Mouse (Mus musculus): ENCODE measurements around the gene Olfr1216. TPM values are rescaled to one million over a fixed set of nuclear protein-coding genes. Genes with fewer than 3 reads are reported as not detected.
"Not testable (repeated sequence)": the region's sequence is repeated elsewhere in the genome, so short reads cannot be mapped to it uniquely, and the experiment has no call there.

The Olfr1216 gene
- not detected in 2 replicates for total RNA-seq (2017)

DNA sequence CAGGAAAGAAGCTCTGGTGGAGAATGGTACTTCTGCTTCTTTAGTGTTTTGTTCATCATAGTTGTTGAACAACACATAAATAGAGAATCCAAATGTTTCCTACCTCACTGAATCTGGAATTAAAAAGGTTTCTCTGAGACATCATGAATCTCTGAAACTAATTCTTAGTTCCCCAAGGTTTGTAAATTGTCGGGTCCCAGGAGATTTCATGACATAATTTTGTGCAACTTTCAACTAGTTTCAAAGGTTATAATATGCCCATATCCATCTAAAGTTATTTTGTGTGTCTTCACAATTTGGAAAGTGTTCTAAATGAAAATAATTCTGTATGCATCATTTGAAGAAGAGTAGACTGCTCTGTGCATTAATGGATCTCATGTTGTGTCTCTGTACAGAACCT is at the start of gene Olfr1216:
Gene Olfr1216 (minus strand): TSS at position 101 of the 400 bp plus-strand sequence.
- ATAC-seq (replicated peaks in 1 of 2; ENCODE audit: insufficient read depth in 1 of 2, low FRiP score in 2 of 2, low TSS enrichment in 1 of 2, low read depth in 1 of 2, poor library complexity in 2 of 2, severe bottlenecking in 2 of 2), result no peak

DNA sequence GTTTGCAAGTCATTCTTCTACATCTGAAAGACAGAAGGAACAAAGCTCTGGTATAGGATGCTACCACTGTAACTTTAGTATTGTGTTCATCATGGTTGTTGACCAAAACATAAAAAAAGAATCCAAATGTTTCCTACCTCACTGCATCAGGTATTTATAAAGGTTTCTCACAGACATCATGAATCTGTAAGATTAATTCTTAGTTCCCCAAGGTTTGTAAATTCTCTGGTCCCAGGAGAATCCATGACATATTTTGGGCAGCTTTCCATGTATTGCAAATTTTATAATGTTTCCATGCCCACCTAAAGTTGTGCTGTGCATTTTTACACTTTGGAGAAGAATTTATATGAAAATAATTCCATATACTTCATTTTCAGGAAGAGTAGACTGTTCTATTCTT is 42.9 kb upstream of the Olfr1216 start, which contains the start of gene Olfr1218:
Gene Olfr1218 (minus strand): TSS at position 101 of the 400 bp plus-strand sequence.
- no peak for ATAC-seq (replicated peaks in 1 of 2; ENCODE audit: insufficient read depth in 1 of 2, low FRiP score in 2 of 2, low TSS enrichment in 1 of 2, low read depth in 1 of 2, poor library complexity in 2 of 2, severe bottlenecking in 2 of 2)

DNA sequence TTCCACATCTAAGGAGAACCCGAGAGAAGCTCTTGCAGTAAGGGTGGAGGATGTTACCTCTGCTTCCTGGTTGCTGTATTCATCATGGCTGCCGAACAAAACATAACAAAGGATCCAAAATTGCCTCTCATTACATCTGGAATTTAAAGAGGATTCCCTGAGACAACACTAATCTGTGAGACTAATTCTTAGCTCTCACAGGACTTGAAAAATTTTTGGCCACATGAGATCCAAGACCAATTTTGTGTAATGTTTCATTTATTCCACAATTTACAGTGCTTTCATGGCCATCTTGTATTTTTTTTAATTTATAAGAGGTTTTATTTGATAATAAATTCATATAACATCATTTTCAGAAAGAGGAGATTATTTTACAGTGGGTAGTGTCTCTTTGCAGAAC is 13.8 kb upstream of the Olfr1216 start, which contains the start of gene Olfr1217:
Gene Olfr1217 (minus strand): TSS at position 101 of the 400 bp plus-strand sequence.
- ATAC-seq (replicated peaks in 1 of 2; ENCODE audit: insufficient read depth in 1 of 2, low FRiP score in 2 of 2, low TSS enrichment in 1 of 2, low read depth in 1 of 2, poor library complexity in 2 of 2, severe bottlenecking in 2 of 2), result no peak

DNA sequence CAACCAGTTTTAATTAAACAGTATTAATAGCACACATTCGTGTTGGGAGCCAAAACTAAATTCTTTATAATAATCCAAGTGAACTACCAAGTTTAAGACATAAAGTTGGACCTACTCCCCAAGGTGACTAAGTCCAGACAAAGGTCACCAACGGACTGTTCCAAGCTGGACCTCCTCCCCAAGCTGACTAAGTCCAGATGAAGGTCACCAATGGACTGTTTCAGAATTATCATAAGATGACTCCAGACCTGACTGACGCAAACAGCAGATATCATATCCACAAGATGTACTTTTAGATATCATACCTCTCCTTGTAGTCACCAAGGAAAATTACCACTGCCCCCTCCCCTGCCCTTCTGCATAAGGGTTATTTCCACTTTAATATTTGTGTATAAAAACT is 3.3 kb upstream of the Olfr1216 start:
- ATAC-seq (replicated peaks in 1 of 2; ENCODE audit: insufficient read depth in 1 of 2, low FRiP score in 2 of 2, low TSS enrichment in 1 of 2, low read depth in 1 of 2, poor library complexity in 2 of 2, severe bottlenecking in 2 of 2), result not testable (repeated sequence)

DNA sequence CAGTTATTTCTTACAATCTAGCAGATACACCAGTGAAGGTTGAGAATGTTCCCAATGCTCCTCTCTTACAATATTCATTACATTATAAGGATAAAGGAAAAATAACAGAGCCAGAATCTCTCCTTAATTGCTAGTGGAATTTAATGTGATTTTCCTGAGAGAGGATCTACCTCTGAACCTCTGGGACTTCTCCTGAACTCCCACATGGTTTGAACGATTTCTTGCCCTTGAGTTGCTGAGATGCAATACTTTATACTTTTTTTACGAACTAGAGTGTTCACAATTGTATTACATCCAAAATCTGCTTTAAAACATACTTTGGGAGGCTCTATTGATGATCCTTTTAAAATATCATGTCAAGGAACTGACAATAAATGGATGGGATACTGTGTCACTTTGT is 11.3 kb downstream of the Olfr1216 start, which contains the start of gene Olfr1215:
Gene Olfr1215 (minus strand): TSS at position 101 of the 400 bp plus-strand sequence.
- ATAC-seq (replicated peaks in 1 of 2; ENCODE audit: insufficient read depth in 1 of 2, low FRiP score in 2 of 2, low TSS enrichment in 1 of 2, low read depth in 1 of 2, poor library complexity in 2 of 2, severe bottlenecking in 2 of 2), result no peak

DNA sequence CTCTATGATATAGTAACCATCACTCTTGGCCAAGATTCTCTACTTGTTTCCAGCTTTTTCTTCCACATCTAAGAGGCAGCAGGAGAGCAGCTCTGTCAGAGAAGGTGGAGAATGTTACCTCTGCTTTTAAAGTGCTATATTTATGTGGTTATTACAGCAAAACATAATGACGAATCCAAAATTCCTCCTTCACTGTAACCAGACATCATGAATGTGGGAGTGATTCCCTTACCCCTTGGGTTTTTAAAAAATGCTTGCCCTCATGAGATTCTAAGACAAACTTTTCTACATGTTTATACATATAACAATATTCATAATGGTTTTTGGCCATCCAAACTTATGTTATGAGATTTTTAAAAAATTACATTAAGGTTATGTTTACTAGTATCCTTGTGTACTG is 25.6 kb downstream of the Olfr1216 start, which contains the start of gene Olfr1214:
Gene Olfr1214 (minus strand): TSS at position 101 of the 400 bp plus-strand sequence.
- ATAC-seq (replicated peaks in 1 of 2; ENCODE audit: insufficient read depth in 1 of 2, low FRiP score in 2 of 2, low TSS enrichment in 1 of 2, low read depth in 1 of 2, poor library complexity in 2 of 2, severe bottlenecking in 2 of 2), result no peak

DNA sequence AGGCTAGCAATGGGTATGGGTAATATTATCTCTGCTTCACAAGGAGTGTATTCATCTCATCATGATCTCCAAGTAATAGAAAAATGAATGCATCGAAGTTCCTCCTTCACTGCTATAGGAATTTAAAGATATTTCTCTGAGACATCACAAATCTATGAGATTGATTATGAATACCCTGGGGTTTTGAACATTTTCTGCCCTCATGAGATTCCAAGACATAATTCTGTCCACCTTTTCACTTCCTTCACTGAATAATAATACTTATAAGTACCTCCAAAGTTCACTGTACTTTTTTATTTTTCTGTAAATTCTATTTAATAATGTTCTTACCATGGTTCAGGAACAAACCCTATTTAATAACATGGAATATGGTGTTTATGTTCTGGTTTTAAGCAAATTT is 38.0 kb downstream of the Olfr1216 start, which contains the start of gene Gm13762:
Gene Gm13762 (minus strand): TSS at position 101 of the 400 bp plus-strand sequence.
- no peak for ATAC-seq (replicated peaks in 1 of 2; ENCODE audit: insufficient read depth in 1 of 2, low FRiP score in 2 of 2, low TSS enrichment in 1 of 2, low read depth in 1 of 2, poor library complexity in 2 of 2, severe bottlenecking in 2 of 2)

Other genes starting within 250 kb of the Olfr1216 start
- gene Olfr1200, start 247.9 kb downstream of the Olfr1216 start, total RNA-seq (2017), result not detected in 2 replicates
- not detected in 2 replicates for gene Olfr1201, start 225.3 kb downstream of the Olfr1216 start, total RNA-seq (2017)
- gene Olfr1202, start 203.8 kb downstream of the Olfr1216 start, total RNA-seq (2017), result not detected in 2 replicates
- gene Olfr1205, start 188.6 kb downstream of the Olfr1216 start, total RNA-seq (2017), result not detected in 2 replicates
- gene Olfr1204, start 169.0 kb downstream of the Olfr1216 start, total RNA-seq (2017), result not detected in 2 replicates
- gene Olfr1206, start 155.1 kb downstream of the Olfr1216 start, total RNA-seq (2017), result not detected in 2 replicates
- gene Olfr1208, start 116.0 kb downstream of the Olfr1216 start, total RNA-seq (2017), result not detected in 2 replicates
- gene Olfr1209, start 103.2 kb downstream of the Olfr1216 start, total RNA-seq (2017), result not detected in 2 replicates
- gene Olfr1211, start 80.2 kb downstream of the Olfr1216 start, total RNA-seq (2017), result not detected in 2 replicates
- gene Olfr1212, start 64.4 kb downstream of the Olfr1216 start, total RNA-seq (2017), result not detected in 2 replicates
- gene Gm13762, start 38.1 kb downstream of the Olfr1216 start, total RNA-seq (2017), result not detected in 2 replicates
- gene Olfr1214, start 25.7 kb downstream of the Olfr1216 start, total RNA-seq (2017), result not detected in 2 replicates
- not detected in 2 replicates for gene Olfr1215, start 11.4 kb downstream of the Olfr1216 start, total RNA-seq (2017)
- gene Olfr1217, start 13.7 kb upstream of the Olfr1216 start, total RNA-seq (2017), result not detected in 2 replicates
- gene Olfr1218, start 42.8 kb upstream of the Olfr1216 start, total RNA-seq (2017), result not detected in 2 replicates
- not detected in 2 replicates for gene Olfr1219, start 65.2 kb upstream of the Olfr1216 start, total RNA-seq (2017)
- not detected in 2 replicates for gene Olfr1220, start 88.5 kb upstream of the Olfr1216 start, total RNA-seq (2017)
- not detected in 2 replicates for gene Olfr1221, start 98.9 kb upstream of the Olfr1216 start, total RNA-seq (2017)
- gene Olfr1222, start 114.7 kb upstream of the Olfr1216 start, total RNA-seq (2017), result not detected in 2 replicates
- not detected in 2 replicates for gene Olfr1223, start 133.2 kb upstream of the Olfr1216 start, total RNA-seq (2017)
- gene Olfr1224-ps1, start 145.8 kb upstream of the Olfr1216 start, total RNA-seq (2017), result not detected in 2 replicates
- not detected in 2 replicates for gene Olfr1225, start 156.3 kb upstream of the Olfr1216 start, total RNA-seq (2017)
- gene Olfr1226, start 181.7 kb upstream of the Olfr1216 start, total RNA-seq (2017), result not detected in 2 replicates
- gene Olfr1228, start 235.7 kb upstream of the Olfr1216 start, total RNA-seq (2017), result not detected in 2 replicates

Data from hematopoietic stem cell, adult 5-6 weeks (primary cell).